Mouse (Mus musculus) midbrain, postnatal 0 days (tissue): ENCODE results near the gene Doc2a. TPM values are rescaled to one million over a fixed set of nuclear protein-coding genes. Genes with fewer than 3 reads are reported as not detected.
A peak's percentile ranks its signal among the peaks of the same experiment; 100 is the strongest.

Source experiments
- ATAC-seq: fragments of 200-750 bp; cut with Nextera tagmentation; 2 replicates; pipeline ENCODE4 v1.8.0; 2017; ENCODE audit warnings: moderate number of reproducible peaks, mild to moderate bottlenecking, moderate TSS enrichment, moderate library complexity; ENCODE audit not compliant: low FRiP score
- DNase-seq: peaks from one replicate; pipeline ENCODE4 v3.0.0-alpha.2; 2015; ENCODE audit warnings: low spot score
- H3K27ac ChIP-seq: fragments of 300-500 bp; sonication (generic); 2 replicates; pipeline ENCODE4 v1.5.1; 2014; ENCODE audit warnings: low read depth, mild to moderate bottlenecking, low read length, mixed read lengths
- H3K27me3 ChIP-seq: fragments of 300-500 bp; sonication (generic); 2 replicates; pipeline ENCODE4 v1.6.1; 2014; ENCODE audit warnings: low read length, control low read depth, mixed read lengths; ENCODE audit not compliant: insufficient read depth
- H3K36me3 ChIP-seq: fragments of 300-500 bp; sonication (generic); 2 replicates; pipeline ENCODE4 v1.6.1; 2014; ENCODE audit warnings: low read length, control low read depth, mixed read lengths; ENCODE audit not compliant: insufficient read depth
- H3K4me1 ChIP-seq: fragments of 300-500 bp; sonication (generic); 2 replicates; pipeline ENCODE4 v1.6.1; 2014; ENCODE audit warnings: mild to moderate bottlenecking, control low read depth, antibody characterized with exemption, low read length, mixed read lengths; ENCODE audit not compliant: insufficient read depth
- H3K4me2 ChIP-seq: fragments of 300-500 bp; sonication (generic); 2 replicates; pipeline ENCODE4 v1.6.1; 2014; ENCODE audit warnings: low read depth, mild to moderate bottlenecking, low read length, mixed read lengths; ENCODE audit not compliant: poor library complexity, severe bottlenecking
- H3K4me3 ChIP-seq: fragments of 300-500 bp; sonication (generic); 2 replicates; pipeline ENCODE4 v1.5.1; 2014; ENCODE audit warnings: low read depth, mild to moderate bottlenecking, low read length, moderate library complexity
- H3K9ac ChIP-seq: fragments of 300-500 bp; sonication (generic); replicated peaks from 2 replicates; pipeline ENCODE4 v1.6.1; 2014; ENCODE audit warnings: mild to moderate bottlenecking, low read length, moderate library complexity, mixed read lengths; ENCODE audit not compliant: poor library complexity, severe bottlenecking
- H3K9me3 ChIP-seq: fragments of 300-500 bp; sonication (generic); 2 replicates; pipeline ENCODE4 v1.6.1; 2016; ENCODE audit warnings: low read length, control low read depth
- CTCF ChIP-seq: IDR thresholded peaks from 2 replicates; pipeline ENCODE4 v1.5.1; 2016; ENCODE audit warnings: antibody characterized with exemption, mild to moderate bottlenecking
- WGBS: fragments of 180-500 bp; shearing (Covaris S2); extraction: QIAGEN DNeasy Blood & Tissue Kit; methylation state at CpG from one replicate; pipeline ENCODE4 v1.1.7; 2014; 5-methylcytosine and 5-hydroxymethylcytosine counted together
- polyA plus RNA-seq: library from polyadenylated mRNA; unstranded; fragments of >200 nt; fragmentation: Nextera tagmentation; extraction: Ambion mirVana; gene quantifications from 2 replicates; pipeline ENCODE4 v1.2.1, GENCODE M21; 2015
- total RNA-seq: library from RNA; depleted of rRNA; stranded (reverse); fragments of >200 nt; gene quantifications from 2 replicates; pipeline ENCODE4 v1.2.3, GENCODE M21; 2014

Doc2a gene
- total and polyA plus RNA-seq, 2 experiments from 2014 or later: 36.3 to 64.1 TPM

- H3K27ac ChIP-seq: peak overlapping the region; percentile 83
- no peak for ATAC-seq
- peak overlapping the region; percentile 87 for H3K9ac ChIP-seq
- H3K4me2 ChIP-seq: peak overlapping the region; percentile 52
- peak; percentile 98 for TF ChIP-seq CTCF
- H3K4me3 ChIP-seq: peak overlapping the region; percentile 75
- DNase-seq: peak; percentile 78
- H3K36me3 ChIP-seq: no peaks in the 10 kb centered on the region
- WGBS: 23% methylated on average over 7 of the region's 7 CpGs
- H3K4me1 ChIP-seq: peaks cover 15% of the 10 kb centered on the region
- H3K9me3 ChIP-seq: no peaks in the 10 kb centered on the region
- no peaks in the 10 kb centered on the region for H3K27me3 ChIP-seq
Observed at GRCm38 (mm10) chr7:126821835-126822511, 25.2 kb upstream of the Doc2a start.

GRCm38 (mm10) chr7:126822741-126823140, 24.5 kb upstream of the Doc2a start:
- ATAC-seq (peak; percentile 41; the same call in 1 of the 2 replicates), DNase-seq (peak; percentile 17)
- H3K9me3 ChIP-seq: no peaks in the 10 kb centered on the region
- H3K9ac ChIP-seq: peak overlapping the region; percentile 87
- no peak for TF ChIP-seq CTCF
- peak overlapping the region; percentile 83 for H3K27ac ChIP-seq
- 8% methylated on average over 9 of the region's 9 CpGs for WGBS
- H3K4me3 ChIP-seq: peak overlapping the region; percentile 75
- H3K4me1 ChIP-seq: peaks cover 15% of the 10 kb centered on the region
- H3K36me3 ChIP-seq: peaks cover 4% of the 10 kb centered on the region; the same call in 1 of the 2 replicates
- peak overlapping the region; percentile 52 for H3K4me2 ChIP-seq
- no peaks in the 10 kb centered on the region for H3K27me3 ChIP-seq

- ATAC-seq (peak; percentile 75), DNase-seq (peak; percentile 73)
- Histone ChIP-seq H3K9ac (peak overlapping the region; percentile 87), H3K36me3 (peaks cover 4% of the 10 kb centered on the region; the same call in 1 of the 2 replicates), H3K4me1 (peaks cover 15% of the 10 kb centered on the region), H3K4me3 (peak overlapping the region; percentile 75), H3K27ac (peak overlapping the region; percentile 83), H3K27me3 (no peaks in the 10 kb centered on the region), H3K9me3 (no peaks in the 10 kb centered on the region), H3K4me2 (peak overlapping the region; percentile 52)
- WGBS: 2% methylated on average over 10 of the region's 19 CpGs
- TF ChIP-seq CTCF: no peak
Observed at GRCm38 (mm10) chr7:126823202-126823711, 24.0 kb upstream of the Doc2a start.

- H3K4me1 ChIP-seq: peaks cover 15% of the 10 kb centered on the region
- no peak for ATAC-seq
- H3K36me3 ChIP-seq: peaks cover 9% of the 10 kb centered on the region
- no peak for DNase-seq
- peak overlapping the region; percentile 87 for H3K9ac ChIP-seq
- no peaks in the 10 kb centered on the region for H3K9me3 ChIP-seq
- peak overlapping the region; percentile 75 for H3K4me3 ChIP-seq
- no peak for TF ChIP-seq CTCF
- peak overlapping the region; percentile 83 for H3K27ac ChIP-seq
- H3K27me3 ChIP-seq: no peaks in the 10 kb centered on the region
- 5% methylated on average over 10 of the region's 10 CpGs for WGBS
- peak overlapping the region; percentile 52 for H3K4me2 ChIP-seq
Observed at GRCm38 (mm10) chr7:126823940-126824339, 23.3 kb upstream of the Doc2a start.

- TF ChIP-seq CTCF: no peak
- Histone ChIP-seq H3K4me3 (no peak overlapping the region), H3K27ac (no peak overlapping the region), H3K4me2 (peak overlapping the region; percentile 52; the same call in 1 of the 2 replicates), H3K9ac (0 out of 2 replicates have a peak overlapping the region, but pooled peaks have one; percentile 13), H3K27me3 (no peaks in the 10 kb centered on the region), H3K9me3 (no peaks in the 10 kb centered on the region), H3K4me1 (peaks cover 15% of the 10 kb centered on the region), H3K36me3 (peaks cover 14% of the 10 kb centered on the region)
- WGBS: 26% methylated on average over 8 of the region's 8 CpGs
- DNase-seq: no peak
- no peak for ATAC-seq
Observed at GRCm38 (mm10) chr7:126825403-126825802, 21.8 kb upstream of the Doc2a start.

- peaks cover 15% of the 10 kb centered on the region for H3K4me1 ChIP-seq
- H3K27me3 ChIP-seq: no peaks in the 10 kb centered on the region
- peaks cover 14% of the 10 kb centered on the region for H3K36me3 ChIP-seq
- no peak for ATAC-seq
- H3K27ac ChIP-seq: no peak overlapping the region
- DNase-seq: no peak
- H3K4me3 ChIP-seq: no peak overlapping the region
- WGBS: 80% methylated on average over 5 of the region's 5 CpGs
- H3K9ac ChIP-seq: 0 out of 2 replicates have a peak overlapping the region, but pooled peaks have one; percentile 13
- H3K4me2 ChIP-seq: no peak overlapping the region
- no peaks in the 10 kb centered on the region for H3K9me3 ChIP-seq
- TF ChIP-seq CTCF: no peak
Observed at GRCm38 (mm10) chr7:126825952-126826351, 21.3 kb upstream of the Doc2a start.
